Mouse (Mus musculus) spleen, postnatal 10 days (tissue): ENCODE results near the gene Atg10.

Source experiments
- DNase-seq, 2 experiments: peaks; one replicate each; pipeline ENCODE4 v3.0.0; 2021 to 2022; ENCODE audit warnings: low spot score in 2 of 2

Gene Atg10

GRCm38 (mm10) chr13:91118156-91118555 lies 105.6 kb downstream of the Atg10 start:
- no peak for DNase-seq

DNA sequence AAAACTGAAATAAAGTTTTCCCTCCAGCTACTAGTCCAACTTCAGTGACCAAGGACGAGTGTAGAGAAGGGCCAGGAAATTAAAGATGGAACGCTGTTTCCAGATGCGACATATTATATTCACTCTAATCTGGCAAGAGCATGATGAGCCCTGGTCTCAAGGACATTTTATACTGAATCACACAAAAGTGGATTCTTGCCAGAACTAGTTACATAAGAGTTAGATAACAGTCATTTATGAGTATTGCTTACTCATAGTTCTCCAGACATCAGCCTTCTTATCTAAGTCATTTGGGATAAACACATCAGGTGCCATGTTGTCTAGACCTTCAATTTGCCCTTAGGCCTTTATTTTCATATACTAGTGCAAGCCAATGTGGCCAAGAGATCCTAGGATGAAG lies 108.9 kb downstream of the Atg10 start:
- DNase-seq: no peak

- DNase-seq: no peak
These were observed 116.3 kb downstream of the Atg10 start for GRCm38 (mm10) chr13:91107308-91107946.

- DNase-seq: no peak
These were observed 121.5 kb downstream of the Atg10 start for GRCm38 (mm10) chr13:91102238-91102637.

DNA sequence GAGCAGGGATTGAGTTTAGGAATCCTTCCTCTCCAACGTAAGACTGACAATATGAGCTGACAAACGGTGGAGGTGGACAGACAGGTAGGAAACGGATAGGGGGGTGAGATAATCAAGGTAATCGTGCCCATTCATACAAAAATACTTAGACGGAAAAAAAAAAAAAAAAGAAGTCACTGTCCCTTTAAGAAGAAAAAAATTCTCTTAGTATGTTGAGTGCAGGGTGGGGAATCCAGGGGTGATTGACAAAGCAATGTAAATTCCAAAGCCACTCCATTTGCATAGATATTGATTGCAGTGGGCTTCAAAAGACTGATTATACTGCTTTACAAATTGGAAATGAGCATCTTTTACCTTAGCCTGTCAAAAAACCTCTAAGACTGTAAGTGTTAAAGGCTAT lies 123.4 kb downstream of the Atg10 start:
- no peak for DNase-seq

DNA sequence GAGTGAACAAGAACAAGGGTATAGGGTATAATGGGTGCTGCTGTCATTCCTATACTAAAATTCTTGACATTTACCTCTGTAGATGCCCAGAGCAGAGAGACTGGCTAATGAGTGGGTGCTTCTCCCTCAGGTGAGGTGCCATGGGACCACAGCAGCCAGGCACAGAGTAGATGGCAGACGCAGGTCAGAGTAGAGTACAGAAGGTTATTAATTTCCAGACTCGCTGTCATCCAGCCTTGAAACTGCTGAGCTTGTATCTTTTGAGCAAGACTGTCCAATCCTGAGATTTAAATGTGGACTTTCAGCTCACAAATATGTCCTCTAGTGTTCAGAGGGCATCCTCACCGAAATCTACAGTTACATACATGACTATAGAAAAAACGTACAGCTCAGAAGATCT lies 128.9 kb downstream of the Atg10 start:
- no peak for DNase-seq

GRCm38 (mm10) chr13:91094196-91094595 lies 129.6 kb downstream of the Atg10 start:
- DNase-seq: peak in 1 of 2 experiments; percentile 35

DNA sequence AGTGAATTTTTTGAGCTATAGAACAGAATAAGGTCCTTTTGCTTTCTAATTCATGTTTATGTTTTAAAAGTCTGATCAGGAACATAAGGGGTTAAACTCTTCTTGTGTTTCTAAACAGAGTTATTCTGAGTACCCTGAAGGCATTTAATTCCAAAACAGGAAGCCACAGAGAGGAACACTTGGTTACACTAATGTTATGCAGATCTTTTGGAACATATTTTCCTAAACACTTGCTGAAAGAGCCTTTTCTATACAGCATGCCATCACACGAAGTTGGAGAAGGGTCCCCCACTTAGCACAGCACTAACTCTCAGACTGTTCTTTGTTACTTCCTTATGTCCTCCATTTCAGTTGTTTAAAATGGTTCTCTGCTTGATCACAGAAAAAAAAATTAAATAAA lies 130.2 kb downstream of the Atg10 start:
- DNase-seq: no peak

DNA sequence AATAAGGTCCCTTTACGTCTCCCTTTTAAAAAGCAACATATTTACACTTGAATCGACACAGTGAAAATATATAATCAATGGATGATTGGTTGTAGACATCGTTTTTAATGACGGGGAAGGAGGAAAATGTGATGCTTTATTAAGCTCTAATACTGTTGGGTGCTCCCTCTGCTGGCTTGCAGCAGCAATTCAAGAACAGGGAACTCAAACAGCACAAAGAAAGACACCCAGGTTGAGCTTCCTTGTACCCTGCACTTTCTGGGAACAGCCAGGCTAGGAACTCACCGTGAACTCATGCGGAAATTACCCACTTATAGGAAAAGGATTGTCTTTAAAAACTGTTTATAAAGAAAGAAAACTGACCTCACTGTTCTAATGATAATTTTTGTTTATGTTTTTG lies 130.6 kb downstream of the Atg10 start:
- DNase-seq: peak in 1 of 2 experiments; percentile 48

- DNase-seq: no peak
These were observed 132.0 kb downstream of the Atg10 start for GRCm38 (mm10) chr13:91091731-91092190.

- DNase-seq: no peak
These were observed 132.7 kb downstream of the Atg10 start for GRCm38 (mm10) chr13:91090861-91091730.

- DNase-seq: no peak
These were observed 137.3 kb downstream of the Atg10 start for GRCm38 (mm10) chr13:91086361-91086900.

GRCm38 (mm10) chr13:91072351-91072750 lies 151.4 kb downstream of the Atg10 start:
- DNase-seq: no peak

- no peak for DNase-seq
These were observed 162.9 kb downstream of the Atg10 start for GRCm38 (mm10) chr13:91060871-91061270.

GRCm38 (mm10) chr13:91048171-91048570 lies 175.6 kb downstream of the Atg10 start:
- DNase-seq: no peak

DNA sequence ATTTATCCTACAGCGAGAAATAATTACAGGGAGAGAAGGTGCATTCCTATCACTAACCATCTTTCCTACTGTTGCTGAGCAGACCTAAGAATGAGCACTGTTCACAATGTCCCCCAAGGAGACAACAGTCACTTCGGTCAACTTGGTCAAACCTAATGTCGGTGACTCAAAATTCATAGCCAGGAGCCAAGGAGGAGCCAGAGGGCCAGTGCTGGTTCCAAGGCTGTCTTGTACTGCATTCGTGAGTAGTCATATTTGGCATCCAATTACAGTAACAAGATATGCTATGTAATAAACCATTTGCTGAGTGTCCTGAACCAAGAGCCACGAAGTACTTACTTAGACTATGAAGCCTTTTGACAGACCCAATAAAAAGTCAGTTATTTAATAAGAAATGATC lies 176.9 kb downstream of the Atg10 start:
- DNase-seq: no peak

- no peak for DNase-seq
These were observed 182.5 kb downstream of the Atg10 start for GRCm38 (mm10) chr13:91041236-91041635.

DNA sequence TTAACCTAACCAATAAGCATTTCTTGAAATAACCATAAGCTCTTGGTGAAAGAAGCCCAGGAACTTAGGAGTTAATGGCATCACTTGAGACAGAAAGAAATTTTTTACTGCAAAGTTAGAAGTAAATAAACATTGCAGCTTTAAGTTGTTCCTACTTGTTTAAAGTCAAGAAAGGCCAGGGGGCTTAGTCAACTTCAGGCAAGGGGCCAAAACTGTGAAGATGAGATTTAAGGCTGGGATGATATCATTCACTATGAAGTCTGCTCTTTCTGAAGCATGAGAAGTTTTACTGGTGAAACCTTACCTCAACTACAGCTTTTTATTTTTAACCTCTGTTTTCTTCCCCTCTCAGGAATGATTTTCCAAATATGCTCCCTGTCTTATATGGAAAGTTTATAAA lies 183.3 kb downstream of the Atg10 start:
- DNase-seq: no peak

DNA sequence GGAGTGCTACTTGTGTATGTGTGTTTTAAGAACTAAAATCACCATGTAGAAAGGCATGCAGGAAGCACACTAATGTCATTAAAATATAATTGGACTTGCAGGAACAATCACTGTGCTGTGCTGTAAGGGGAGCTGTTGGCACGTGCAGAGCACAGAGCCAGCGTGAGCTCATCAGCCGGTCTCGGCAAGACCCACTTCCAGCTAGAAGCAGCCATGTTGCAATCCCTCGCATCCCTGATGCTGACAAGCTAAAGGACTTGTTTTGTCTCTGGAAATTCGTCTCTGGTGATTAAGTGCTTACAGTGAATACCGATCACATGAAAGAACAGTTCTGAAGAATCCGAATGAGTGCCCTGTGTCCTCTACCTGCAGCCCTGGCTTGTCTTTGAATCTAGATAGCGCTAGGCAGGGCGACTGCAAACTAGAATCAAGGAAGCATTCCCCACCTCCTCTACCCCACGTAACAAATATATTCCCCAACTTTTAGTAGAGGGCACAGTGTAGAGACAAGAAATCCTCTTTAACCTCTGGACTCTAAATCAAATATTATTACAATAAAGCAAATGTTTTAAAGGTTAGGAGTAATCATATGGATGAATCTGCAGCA lies 184.5 kb downstream of the Atg10 start:
- no peak for DNase-seq

DNA sequence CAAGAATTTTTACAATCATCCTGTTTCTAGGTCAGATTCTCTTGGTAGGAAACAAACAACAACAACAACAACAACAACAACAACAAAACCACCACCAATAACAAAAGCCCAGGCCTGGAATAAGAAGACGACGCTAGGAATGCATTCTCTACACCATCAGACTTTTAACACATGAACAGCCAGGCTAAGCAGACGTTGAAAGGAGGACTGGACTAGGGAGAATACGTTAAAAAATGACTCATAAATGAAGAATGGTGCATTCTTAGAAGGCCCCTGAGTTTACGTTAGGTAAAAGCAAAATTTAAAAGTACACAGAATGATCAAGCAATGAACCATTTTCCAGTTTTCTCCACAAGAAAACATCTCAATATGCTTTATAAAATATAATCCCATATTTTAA lies 185.1 kb downstream of the Atg10 start:
- no peak for DNase-seq

DNA sequence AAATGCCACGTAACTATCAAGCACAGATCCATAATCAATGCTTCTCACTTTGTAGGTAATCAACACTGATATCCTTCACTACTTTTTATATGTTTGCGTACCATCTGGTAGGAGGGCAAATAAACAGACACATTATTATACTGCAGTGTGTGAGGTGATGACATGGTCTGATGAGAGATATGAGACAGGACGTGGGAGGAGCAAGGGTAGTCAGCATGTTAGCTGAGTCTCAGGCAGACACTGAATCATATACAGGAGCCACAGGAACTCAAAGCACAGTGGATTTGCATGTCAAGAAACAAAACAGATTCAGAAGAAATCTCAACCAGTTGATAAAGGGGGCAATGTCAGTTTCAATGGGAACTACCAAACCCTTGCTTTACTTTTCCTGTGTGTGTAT lies 185.7 kb downstream of the Atg10 start:
- DNase-seq: no peak

DNA sequence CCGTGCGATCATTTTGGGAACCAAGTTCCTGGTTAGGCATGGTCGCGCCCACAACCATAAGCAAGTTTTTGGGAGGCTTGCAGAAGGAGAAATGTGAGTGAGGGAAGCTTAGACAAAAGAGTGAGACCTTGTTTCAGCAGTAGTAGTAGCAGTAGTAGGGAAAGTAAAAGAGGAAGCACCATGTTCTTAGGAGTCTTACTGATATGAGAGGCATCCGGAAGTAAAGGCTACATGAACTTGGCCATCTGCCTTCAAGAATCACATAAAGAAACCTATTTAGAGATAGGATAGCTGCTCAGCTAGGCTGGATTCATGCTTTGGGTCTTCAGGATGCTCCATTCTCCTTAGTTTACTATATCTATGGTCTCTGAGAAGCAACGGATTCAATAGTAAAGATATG lies 186.4 kb downstream of the Atg10 start:
- no peak for DNase-seq
